Mouse (Mus musculus) midbrain, embryonic 12.5 days (tissue): ENCODE measurements around the gene Asna1. TPM values are rescaled to one million over a fixed set of nuclear protein-coding genes. Genes with fewer than 3 reads are reported as not detected.

Experiments used
- ATAC-seq: fragments of 200-750 bp; cut with Nextera tagmentation; 2 replicates; pipeline ENCODE4 v1.8.0; 2017; ENCODE audit warnings: low read depth, moderate TSS enrichment, moderate library complexity; ENCODE audit not compliant: low FRiP score
- H3K27ac ChIP-seq: fragments of 300-500 bp; sonication (generic); replicated peaks from 2 replicates; pipeline ENCODE4 v1.5.1; 2016; ENCODE audit warnings: mild to moderate bottlenecking
- H3K27me3 ChIP-seq: fragments of 300-500 bp; sonication (generic); 2 replicates; pipeline ENCODE4 v1.6.1; 2016; ENCODE audit warnings: mild to moderate bottlenecking
- H3K36me3 ChIP-seq: fragments of 300-500 bp; sonication (generic); 2 replicates; pipeline ENCODE4 v1.6.1; 2016
- H3K4me1 ChIP-seq: fragments of 300-500 bp; sonication (generic); 2 replicates; pipeline ENCODE4 v1.6.1; 2016
- H3K4me2 ChIP-seq: fragments of 300-500 bp; sonication (generic); replicated peaks from 2 replicates; pipeline ENCODE4 v1.6.1; 2016; ENCODE audit warnings: mild to moderate bottlenecking, moderate library complexity
- H3K4me3 ChIP-seq: fragments of 300-500 bp; sonication (generic); 2 replicates; pipeline ENCODE4 v1.5.1; 2016; ENCODE audit warnings: mild to moderate bottlenecking
- H3K9ac ChIP-seq: fragments of 300-500 bp; sonication (generic); replicated peaks from 2 replicates; pipeline ENCODE4 v1.6.1; 2016; ENCODE audit warnings: mild to moderate bottlenecking, moderate library complexity
- H3K9me3 ChIP-seq: fragments of 300-500 bp; sonication (generic); 2 replicates; pipeline ENCODE4 v1.6.1; 2016; ENCODE audit warnings: mild to moderate bottlenecking
- WGBS: fragments of 180-500 bp; shearing (Covaris S2); methylation state at CpG from one replicate; pipeline ENCODE4 v1.1.7; 2016; 5-methylcytosine and 5-hydroxymethylcytosine counted together
- polyA plus RNA-seq: library from polyadenylated mRNA; unstranded; fragments of >200 nt; fragmentation: Nextera tagmentation; extraction: Ambion mirVana; gene quantifications from 2 replicates; pipeline ENCODE4 v1.2.1, GENCODE M21; 2016

The Asna1 gene
- polyA plus RNA-seq, 1 experiment from 2014 or later, result 146 TPM

DNA sequence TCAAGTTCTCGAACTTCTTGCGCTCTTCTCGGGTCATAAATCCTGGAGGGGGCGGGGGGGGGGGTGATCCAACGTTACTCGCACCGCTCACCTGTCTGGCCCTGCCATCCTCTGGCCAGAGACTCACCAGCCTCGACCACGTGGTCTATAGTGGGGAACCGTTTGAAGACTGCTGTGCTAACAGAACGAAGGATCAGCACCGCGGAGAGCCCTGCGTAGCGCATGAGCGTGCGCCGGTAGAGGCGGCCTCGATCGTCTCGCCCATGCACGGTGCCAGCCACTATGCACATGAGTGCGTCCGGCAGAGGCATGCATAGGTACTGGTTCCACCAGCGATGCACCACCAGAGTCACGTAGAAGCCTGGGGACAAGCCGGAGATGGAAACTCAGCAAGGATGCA lies 13.8 kb downstream of the Asna1 start:
- WGBS, result 20% methylated on average over 28 of the region's 28 CpGs
- Histone ChIP-seq H3K9me3 (no peaks in the 10 kb centered on the region), H3K4me1 (peaks cover 5% of the 10 kb centered on the region), H3K36me3 (no peaks in the 10 kb centered on the region), H3K27ac (no peak overlapping the region), H3K9ac (no peak overlapping the region), H3K4me2 (no peak overlapping the region), H3K4me3 (no peak overlapping the region), H3K27me3 (peaks cover 75% of the 10 kb centered on the region)
- no peak for ATAC-seq

- WGBS, result 17% methylated on average over 25 of the region's 25 CpGs
- 0 out of 2 replicates have a peak, but pooled peaks cover 2% of the 10 kb centered on the region for H3K36me3 ChIP-seq
- no peaks in the 10 kb centered on the region for H3K9me3 ChIP-seq
- H3K27ac ChIP-seq, result no peak overlapping the region
- no peak for ATAC-seq
- no peak overlapping the region for H3K4me3 ChIP-seq
- H3K4me2 ChIP-seq, result no peak overlapping the region
- H3K9ac ChIP-seq, result no peak overlapping the region
- H3K4me1 ChIP-seq, result no peaks in the 10 kb centered on the region
- H3K27me3 ChIP-seq, result peaks cover 47% of the 10 kb centered on the region
These were observed 17.4 kb downstream of the Asna1 start for GRCm38 (mm10) chr8:85007686-85008085.

DNA sequence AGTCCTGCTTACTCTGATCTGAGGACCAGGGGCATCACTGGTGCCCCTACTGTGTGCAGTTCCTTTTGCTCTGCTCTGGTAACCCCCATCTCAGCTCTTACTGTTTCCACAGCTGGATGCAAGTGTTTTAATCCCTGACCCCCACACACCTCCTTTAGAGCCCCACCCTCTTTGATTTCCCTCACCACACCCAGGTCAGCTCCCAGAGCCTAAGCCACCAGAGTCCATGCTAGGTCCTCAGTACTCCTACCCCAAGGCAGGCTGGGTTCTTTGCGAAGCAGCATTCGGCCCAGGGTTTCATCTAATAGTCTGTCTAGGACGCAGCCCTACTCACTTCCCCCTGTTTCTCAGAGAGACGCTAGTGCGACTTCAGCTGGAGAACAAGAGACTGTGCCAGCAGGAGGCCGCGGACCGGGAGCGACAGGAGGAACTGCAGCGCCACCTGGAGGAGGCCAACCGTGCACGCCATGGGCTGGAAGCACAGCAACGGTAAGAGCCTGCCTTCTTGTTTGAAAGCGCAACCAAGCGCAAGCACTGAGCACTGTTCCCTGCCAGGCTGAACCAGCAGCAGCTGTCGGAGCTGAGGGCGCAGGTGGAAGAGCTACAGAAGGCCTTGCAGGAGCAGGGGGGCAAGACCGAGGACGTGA lies 27.3 kb downstream of the Asna1 start:
- 0 out of 2 replicates have a peak, but pooled peaks cover 4% of the 10 kb centered on the region for H3K36me3 ChIP-seq
- H3K4me2 ChIP-seq, result peak overlapping the region; percentile 43
- 0 out of 2 replicates have a peak overlapping the region, but pooled peaks have one; percentile 35 for H3K27ac ChIP-seq
- peaks cover 19% of the 10 kb centered on the region for H3K4me1 ChIP-seq
- peaks cover 30% of the 10 kb centered on the region for H3K27me3 ChIP-seq
- no peaks in the 10 kb centered on the region for H3K9me3 ChIP-seq
- WGBS, result 3% methylated on average over 19 of the region's 19 CpGs
- 0 out of 2 replicates have a peak overlapping the region, but pooled peaks have one; percentile 15 for H3K9ac ChIP-seq
- peak; percentile 82 for ATAC-seq
- peak overlapping the region; percentile 12 for H3K4me3 ChIP-seq

DNA sequence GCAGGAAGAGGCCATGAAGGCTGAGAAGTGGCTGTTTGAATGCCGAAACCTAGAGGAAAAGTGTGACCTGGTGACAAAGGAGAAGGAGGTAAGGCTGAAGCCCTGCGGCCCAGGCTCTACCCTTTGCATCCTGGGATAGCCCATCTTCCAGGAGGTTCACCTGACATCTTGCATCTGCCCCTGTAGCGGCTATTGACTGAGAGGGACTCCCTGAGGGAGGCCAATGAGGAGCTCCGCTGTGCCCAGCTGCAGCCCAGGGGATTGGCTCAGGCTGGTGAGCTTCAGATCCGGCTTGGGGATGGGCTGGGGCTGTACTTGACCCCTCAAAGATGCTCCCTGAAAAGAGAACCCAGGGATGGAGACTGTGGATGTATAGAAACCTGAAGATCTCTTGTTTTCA lies 28.1 kb downstream of the Asna1 start:
- H3K9ac ChIP-seq, result no peak overlapping the region
- H3K4me1 ChIP-seq, result peaks cover 19% of the 10 kb centered on the region
- ATAC-seq, result no peak
- peaks cover 30% of the 10 kb centered on the region for H3K27me3 ChIP-seq
- no peak overlapping the region for H3K27ac ChIP-seq
- H3K36me3 ChIP-seq, result no peaks in the 10 kb centered on the region
- H3K4me3 ChIP-seq, result no peak overlapping the region
- no peaks in the 10 kb centered on the region for H3K9me3 ChIP-seq
- 78% methylated on average over 5 of the region's 5 CpGs for WGBS
- no peak overlapping the region for H3K4me2 ChIP-seq

- Histone ChIP-seq H3K27me3 (peaks cover 30% of the 10 kb centered on the region), H3K9ac (no peak overlapping the region), H3K4me3 (no peak overlapping the region), H3K4me2 (0 out of 2 replicates have a peak overlapping the region, but pooled peaks have one; percentile 13), H3K36me3 (no peaks in the 10 kb centered on the region), H3K9me3 (no peaks in the 10 kb centered on the region), H3K4me1 (peaks cover 25% of the 10 kb centered on the region), H3K27ac (no peak overlapping the region; the same call in 1 of the 2 replicates)
- no peak for ATAC-seq
- 22% methylated on average over 25 of the region's 25 CpGs for WGBS
These were observed 29.4 kb downstream of the Asna1 start for GRCm38 (mm10) chr8:84995680-84996079.

DNA sequence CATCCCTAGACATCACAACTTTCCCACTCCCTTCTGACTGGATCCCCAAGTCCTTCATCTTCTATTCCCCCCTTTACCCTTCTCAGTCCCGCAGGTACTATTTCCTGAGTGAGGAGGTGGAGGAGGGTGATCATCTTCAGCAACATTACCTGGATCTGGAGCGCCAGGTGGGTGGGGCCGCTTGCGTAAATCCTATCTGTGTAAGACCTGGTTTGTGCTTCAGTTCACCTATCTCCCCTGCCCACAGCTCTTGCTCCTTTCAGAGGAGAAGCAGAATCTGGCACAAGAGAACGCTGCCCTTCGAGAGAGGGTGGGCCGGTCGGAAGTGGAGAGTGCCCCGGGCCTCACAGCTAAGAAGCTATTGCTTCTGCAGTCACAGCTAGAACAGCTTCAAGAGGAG lies 30.7 kb downstream of the Asna1 start:
- H3K4me3 ChIP-seq, result no peak overlapping the region
- H3K4me2 ChIP-seq, result no peak overlapping the region
- H3K4me1 ChIP-seq, result peaks cover 32% of the 10 kb centered on the region
- no peak overlapping the region for H3K9ac ChIP-seq
- WGBS, result 95% methylated on average over 9 of the region's 9 CpGs
- peaks cover 31% of the 10 kb centered on the region for H3K27me3 ChIP-seq
- H3K27ac ChIP-seq, result no peak overlapping the region
- no peaks in the 10 kb centered on the region for H3K36me3 ChIP-seq
- ATAC-seq, result no peak
- H3K9me3 ChIP-seq, result no peaks in the 10 kb centered on the region

DNA sequence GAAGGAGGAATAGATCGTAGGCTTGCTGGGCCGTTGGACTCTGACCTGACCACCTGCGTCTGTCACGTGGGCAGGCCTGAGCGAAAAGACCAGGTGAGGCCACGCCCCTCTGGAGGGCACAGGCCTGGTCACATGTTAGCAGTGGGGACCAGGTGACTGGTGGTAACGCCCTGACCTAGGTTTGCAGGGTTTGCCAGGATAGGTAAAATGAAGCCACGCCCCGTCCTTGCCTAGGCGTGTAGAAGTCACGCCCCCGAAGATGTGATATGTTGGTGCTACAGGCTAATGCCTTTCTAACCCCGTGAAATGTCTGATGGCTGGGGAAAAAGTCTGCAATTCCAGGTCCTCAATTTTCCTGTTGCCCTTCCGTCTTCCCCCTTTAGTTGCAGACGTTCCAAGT lies 34.2 kb downstream of the Asna1 start:
- peak overlapping the region; percentile 92 for H3K4me2 ChIP-seq
- peak overlapping the region; percentile 59 for H3K4me3 ChIP-seq
- H3K36me3 ChIP-seq, result no peaks in the 10 kb centered on the region
- WGBS, result 4% methylated on average over 15 of the region's 15 CpGs
- no peaks in the 10 kb centered on the region for H3K9me3 ChIP-seq
- peaks cover 62% of the 10 kb centered on the region for H3K27me3 ChIP-seq
- peak overlapping the region; percentile 65; the same call in 1 of the 2 replicates for H3K27ac ChIP-seq
- H3K4me1 ChIP-seq, result peaks cover 28% of the 10 kb centered on the region
- H3K9ac ChIP-seq, result peak overlapping the region; percentile 75
- peak; percentile 35 for ATAC-seq

DNA sequence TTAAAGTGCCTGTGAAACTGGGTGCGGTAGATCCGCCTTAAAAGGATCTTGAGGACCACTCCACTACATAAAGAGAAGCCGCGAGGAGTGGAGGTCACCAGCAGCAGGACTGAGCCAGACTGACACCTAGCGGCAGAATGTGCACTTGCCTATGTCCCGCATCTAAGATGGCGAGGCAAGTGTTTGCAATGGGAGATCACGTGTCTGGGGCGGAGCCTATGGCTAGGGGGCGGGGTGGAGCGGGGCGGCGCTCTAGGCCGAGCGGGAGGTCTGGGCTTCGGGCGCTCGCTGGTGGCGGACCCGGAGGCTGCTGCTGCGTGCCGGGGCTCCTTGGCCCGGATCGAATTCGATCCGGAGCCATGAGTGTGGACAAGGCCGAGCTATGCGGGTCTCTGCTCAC lies 34.7 kb downstream of the Asna1 start, which contains the start of gene Hook2:
Gene Hook2 (plus strand): TSS at position 255 of the 400 bp plus-strand sequence.
- Histone ChIP-seq H3K4me2 (peak within 1 kb of the TSS; percentile 92), H3K36me3 (no peaks in the 10 kb centered on the region), H3K9ac (peak within 1 kb of the TSS; percentile 75), H3K9me3 (no peaks in the 10 kb centered on the region), H3K4me3 (peak within 1 kb of the TSS; percentile 59), H3K27me3 (peaks cover 63% of the 10 kb centered on the region), H3K27ac (peak within 1 kb of the TSS; percentile 65), H3K4me1 (peaks cover 28% of the 10 kb centered on the region)
- peak; percentile 92 for ATAC-seq
- under 1% methylated on average over 28 of the region's 28 CpGs for WGBS

- Histone ChIP-seq H3K9me3 (no peaks in the 10 kb centered on the region), H3K27me3 (peaks cover 62% of the 10 kb centered on the region), H3K4me1 (peaks cover 33% of the 10 kb centered on the region), H3K9ac (peak overlapping the region; percentile 68), H3K27ac (peak overlapping the region; percentile 65), H3K36me3 (no peaks in the 10 kb centered on the region), H3K4me3 (peak overlapping the region; percentile 59), H3K4me2 (peak overlapping the region; percentile 92)
- WGBS, result under 1% methylated on average over 15 of the region's 15 CpGs
- peak; percentile 31 for ATAC-seq
These were observed 35.3 kb downstream of the Asna1 start for GRCm38 (mm10) chr8:84989810-84990209.

- no peak overlapping the region for H3K9ac ChIP-seq
- H3K36me3 ChIP-seq, result no peaks in the 10 kb centered on the region
- H3K4me3 ChIP-seq, result no peak overlapping the region
- H3K27ac ChIP-seq, result no peak overlapping the region
- peaks cover 37% of the 10 kb centered on the region for H3K4me1 ChIP-seq
- WGBS, result 12% methylated on average over 14 of the region's 15 CpGs
- no peaks in the 10 kb centered on the region for H3K9me3 ChIP-seq
- peaks cover 62% of the 10 kb centered on the region for H3K27me3 ChIP-seq
- 0 out of 2 replicates have a peak overlapping the region, but pooled peaks have one; percentile 92 for H3K4me2 ChIP-seq
- ATAC-seq, result no peak
These were observed 35.8 kb downstream of the Asna1 start for GRCm38 (mm10) chr8:84989311-84989731.

- ATAC-seq, result no peak
- Histone ChIP-seq H3K4me3 (no peak overlapping the region), H3K4me2 (no peak overlapping the region), H3K27ac (no peak overlapping the region), H3K36me3 (no peaks in the 10 kb centered on the region), H3K4me1 (peaks cover 37% of the 10 kb centered on the region), H3K27me3 (peaks cover 63% of the 10 kb centered on the region), H3K9ac (no peak overlapping the region), H3K9me3 (no peaks in the 10 kb centered on the region)
- 64% methylated on average over 2 of the region's 2 CpGs for WGBS
These were observed 37.2 kb downstream of the Asna1 start for GRCm38 (mm10) chr8:84987903-84988302.

- H3K4me2 ChIP-seq, result no peak overlapping the region
- no peak overlapping the region for H3K9ac ChIP-seq
- 88% methylated on average over 5 of the region's 5 CpGs for WGBS
- H3K36me3 ChIP-seq, result no peaks in the 10 kb centered on the region
- ATAC-seq, result no peak
- no peaks in the 10 kb centered on the region for H3K9me3 ChIP-seq
- no peak overlapping the region for H3K4me3 ChIP-seq
- H3K27ac ChIP-seq, result no peak overlapping the region
- H3K27me3 ChIP-seq, result peaks cover 69% of the 10 kb centered on the region
- H3K4me1 ChIP-seq, result peaks cover 37% of the 10 kb centered on the region
These were observed 37.7 kb downstream of the Asna1 start for GRCm38 (mm10) chr8:84987388-84987787.
